Mouse (Mus musculus) embryonic facial prominence, embryonic 11.5 days (tissue): Measurements from ENCODE around the gene Agbl2. TPM values are rescaled to one million over a fixed set of nuclear protein-coding genes. Genes with fewer than 3 reads are reported as not detected.

Source experiments
- ATAC-seq: fragments of 200-750 bp; cut with Nextera tagmentation; replicated peaks from 2 replicates; pipeline ENCODE4 v1.8.0; 2017; ENCODE audit warnings: low read depth; ENCODE audit not compliant: insufficient number of reproducible peaks, low FRiP score, low TSS enrichment
- DNase-seq: peaks from one replicate; pipeline ENCODE4 v3.0.0-alpha.2; 2015; ENCODE audit warnings: low spot score
- H3K27ac ChIP-seq: fragments of 300-500 bp; sonication (generic); replicated peaks from 2 replicates; pipeline ENCODE4 v1.5.1; 2014; ENCODE audit warnings: mild to moderate bottlenecking, low read depth, low read length, control low read depth
- H3K27me3 ChIP-seq: fragments of 300-500 bp; sonication (generic); 2 replicates; pipeline ENCODE4 v1.6.1; 2014; ENCODE audit warnings: mild to moderate bottlenecking, low read length, moderate library complexity, mixed read lengths; ENCODE audit not compliant: control insufficient read depth, insufficient read depth
- H3K36me3 ChIP-seq: fragments of 300-500 bp; sonication (generic); replicated peaks from 2 replicates; pipeline ENCODE4 v1.6.1; 2014; ENCODE audit warnings: low read depth, mild to moderate bottlenecking, low read length, moderate library complexity, mixed read lengths; ENCODE audit not compliant: control insufficient read depth, insufficient read depth
- H3K4me1 ChIP-seq: fragments of 300-500 bp; sonication (generic); 2 replicates; pipeline ENCODE4 v1.6.1; 2014; ENCODE audit warnings: low read length, mixed read lengths; ENCODE audit not compliant: control insufficient read depth, insufficient read depth
- H3K4me2 ChIP-seq: fragments of 300-500 bp; sonication (generic); 2 replicates; pipeline ENCODE4 v1.6.1; 2014; ENCODE audit warnings: low read depth, mild to moderate bottlenecking, control low read depth, low read length, moderate library complexity
- H3K4me3 ChIP-seq: fragments of 300-500 bp; sonication (generic); 2 replicates; pipeline ENCODE4 v1.5.1; 2014; ENCODE audit warnings: low read depth, low read length, control low read depth
- H3K9ac ChIP-seq: fragments of 300-500 bp; sonication (generic); replicated peaks from 2 replicates; pipeline ENCODE4 v1.6.1; 2014; ENCODE audit warnings: mild to moderate bottlenecking, control low read depth, low read length
- H3K9me3 ChIP-seq: fragments of 300-500 bp; sonication (generic); replicated peaks from 2 replicates; pipeline ENCODE4 v1.6.1; 2016; ENCODE audit warnings: mild to moderate bottlenecking, low read length, inconsistent platforms, mixed read lengths; ENCODE audit not compliant: control insufficient read depth
- WGBS: fragments of 180-500 bp; shearing (Covaris S2); extraction: QIAGEN DNeasy Blood & Tissue Kit; methylation state at CpG from one replicate; pipeline ENCODE4 v1.1.7; 2014; 5-methylcytosine and 5-hydroxymethylcytosine counted together
- polyA plus RNA-seq: library from polyadenylated mRNA; unstranded; fragments of >200 nt; fragmentation: Nextera tagmentation; extraction: Ambion mirVana; gene quantifications from 2 replicates; pipeline ENCODE4 v1.2.1, GENCODE M21; 2014

The Agbl2 gene
- polyA plus RNA-seq, 1 experiment from 2014 or later = 0.91 TPM

- H3K36me3 ChIP-seq = no peaks in the 10 kb centered on the region
- no peaks in the 10 kb centered on the region for H3K4me1 ChIP-seq
- no peak overlapping the region for H3K9ac ChIP-seq
- 76% methylated on average over 4 of the region's 5 CpGs for WGBS
- no peak overlapping the region for H3K4me3 ChIP-seq
- no peaks in the 10 kb centered on the region for H3K9me3 ChIP-seq
- DNase-seq (no peak), ATAC-seq (no peak)
- no peak overlapping the region for H3K4me2 ChIP-seq
- no peak overlapping the region for H3K27ac ChIP-seq
- H3K27me3 ChIP-seq = no peaks in the 10 kb centered on the region
Observed at GRCm38 (mm10) chr2:90877584-90878259, 95.2 kb downstream of the Agbl2 start.

GRCm38 (mm10) chr2:90879419-90879818 lies 96.9 kb downstream of the Agbl2 start:
- H3K4me1 ChIP-seq = no peaks in the 10 kb centered on the region
- no peak for ATAC-seq

GRCm38 (mm10) chr2:90880144-90880785 lies 97.7 kb downstream of the Agbl2 start:
- no peak overlapping the region for H3K4me2 ChIP-seq
- H3K36me3 ChIP-seq = no peaks in the 10 kb centered on the region
- no peaks in the 10 kb centered on the region for H3K9me3 ChIP-seq
- H3K27ac ChIP-seq = no peak overlapping the region
- peaks cover 3% of the 10 kb centered on the region for H3K27me3 ChIP-seq
- DNase-seq (no peak), ATAC-seq (no peak)
- 14% methylated on average over 6 of the region's 6 CpGs for WGBS
- no peak overlapping the region for H3K9ac ChIP-seq
- no peaks in the 10 kb centered on the region for H3K4me1 ChIP-seq
- H3K4me3 ChIP-seq = no peak overlapping the region

More at GRCm38 (mm10) chr2:90879419-90879818, 96.9 kb downstream of the Agbl2 start:
- no peak overlapping the region for H3K27ac ChIP-seq
- H3K36me3 ChIP-seq = no peaks in the 10 kb centered on the region
- no peak overlapping the region for H3K9ac ChIP-seq
- no peak overlapping the region for H3K4me2 ChIP-seq
- peaks cover under 1% of the 10 kb centered on the region; the same call in 1 of the 2 replicates for H3K27me3 ChIP-seq
- DNase-seq = no peak
- no peak overlapping the region for H3K4me3 ChIP-seq
- H3K9me3 ChIP-seq = no peaks in the 10 kb centered on the region

- no peak for DNase-seq
- Histone ChIP-seq H3K9ac (no peak overlapping the region), H3K4me1 (no peaks in the 10 kb centered on the region), H3K27ac (no peak overlapping the region), H3K4me3 (no peak overlapping the region), H3K36me3 (no peaks in the 10 kb centered on the region), H3K27me3 (peaks cover 16% of the 10 kb centered on the region), H3K4me2 (no peak overlapping the region), H3K9me3 (no peaks in the 10 kb centered on the region)
- ATAC-seq = no peak
- 89% methylated on average over 2 of the region's 2 CpGs for WGBS
Observed at GRCm38 (mm10) chr2:90881824-90882223, 99.3 kb downstream of the Agbl2 start.

Other genes starting within 250 kb of the Agbl2 start
- 3.0 and 3.5 TPM in 2 replicates for gene Ptprj, start 202.1 kb upstream of the Agbl2 start, polyA plus RNA-seq
- gene Nup160, start 105.5 kb upstream of the Agbl2 start, polyA plus RNA-seq = 69.9 and 74.3 TPM in 2 replicates
- gene Fnbp4, start 37.4 kb upstream of the Agbl2 start, polyA plus RNA-seq = 83.9 and 86.7 TPM in 2 replicates
- 239 and 261 TPM in 2 replicates for gene Mtch2, start 64.4 kb downstream of the Agbl2 start, polyA plus RNA-seq
- gene C1qtnf4, start 103.1 kb downstream of the Agbl2 start, polyA plus RNA-seq = 12.8 and 13.7 TPM in 2 replicates
- gene Kbtbd4, start 122.0 kb downstream of the Agbl2 start, polyA plus RNA-seq = 51.4 and 53.1 TPM in 2 replicates
- gene Ndufs3, start 122.1 kb downstream of the Agbl2 start, polyA plus RNA-seq = 227 and 230 TPM in 2 replicates
- gene Celf1, start 157.7 kb downstream of the Agbl2 start, polyA plus RNA-seq = 76.6 and 81.3 TPM in 2 replicates